Comparison of ENCODE assay signal across 11 mouse cellular contexts in the genomic region with DNA sequence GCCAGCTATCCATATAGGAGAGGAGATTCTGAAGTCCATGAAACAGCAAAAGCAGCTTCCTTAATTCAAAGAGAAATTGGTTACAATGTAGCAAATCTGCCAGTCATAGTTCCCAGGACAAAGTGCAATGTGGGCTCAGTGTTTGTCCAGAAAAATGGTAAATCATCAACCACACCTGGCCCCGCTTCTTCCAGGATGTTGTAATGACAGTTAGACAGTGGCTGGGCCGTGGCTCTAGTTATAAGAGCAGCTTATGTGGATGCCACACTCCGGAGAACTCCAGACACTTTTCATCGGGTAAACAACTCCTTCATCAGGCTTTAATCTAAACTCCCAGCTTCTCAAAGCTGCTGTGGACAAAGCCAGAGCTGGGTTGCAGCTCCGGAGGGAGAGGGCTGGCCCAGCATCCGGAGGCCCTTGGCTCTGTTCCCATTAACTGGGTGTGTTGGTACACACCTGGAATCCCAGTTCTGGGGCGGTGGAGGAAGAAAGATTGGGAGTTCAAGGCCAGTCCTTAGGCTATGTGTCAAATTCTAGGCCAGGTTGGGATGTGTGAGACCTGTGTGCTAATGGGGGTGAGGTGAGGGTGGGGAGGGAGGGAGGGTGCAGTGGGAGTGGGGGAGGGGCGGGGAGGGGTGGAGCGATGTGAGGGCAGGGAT.
DNase-seq lines count a peak whose midpoint lies in the region; ATAC-seq and TF ChIP-seq lines count a peak whose summit lies in the region.
"Had no signal": no experiment of that assay in that cellular context is flagged by ENCODE, and none has a peak within 500 bp of the region (broad histone marks: within the 10 kb centered on the region; RNA-seq: fewer than 3 reads in every experiment).

No protein-coding gene starts in this region.

- no peaks in the 10 kb centered on the region for H3K27me3 ChIP-seq in intestine, embryonic 14.5 days (replicated peaks; ENCODE audit: control insufficient read depth, insufficient read depth, low read length)
- no peaks in the 10 kb centered on the region for H3K27me3 ChIP-seq in kidney, postnatal 0 days (ENCODE audit: insufficient read depth, low read length)
- H3K27me3 ChIP-seq in liver, embryonic 13.5 days, result no peaks in the 10 kb centered on the region
- no peaks in the 10 kb centered on the region for H3K27me3 ChIP-seq in hindbrain, embryonic 16.5 days (replicated peaks; ENCODE audit: control insufficient read depth, insufficient read depth, low read length)
- H3K27me3 ChIP-seq in cerebellum, adult 2 months (ENCODE audit: control insufficient read depth, insufficient read depth, low read length), result no peaks in the 10 kb centered on the region; the same call in 1 of the 2 replicates
- H3K27me3 ChIP-seq: heart, embryonic 15.5 days had no signal

- no peak overlapping the region for H3K9ac ChIP-seq in intestine, embryonic 14.5 days (ENCODE audit: low read length)
- no peak overlapping the region for H3K9ac ChIP-seq in kidney, postnatal 0 days (ENCODE audit: low read depth, low read length)
- no peak overlapping the region for H3K9ac ChIP-seq in liver, embryonic 13.5 days
- H3K9ac ChIP-seq in hindbrain, embryonic 16.5 days (ENCODE audit: low read depth, low read length), result no peak overlapping the region
- H3K9ac ChIP-seq: heart, embryonic 15.5 days had no signal

- 9% methylated on average over 9 of the region's 9 CpGs for WGBS in intestine, embryonic 14.5 days
- 44% methylated on average over 9 of the region's 9 CpGs for WGBS in kidney, postnatal 0 days
- 44% methylated on average over 8 of the region's 9 CpGs for WGBS in liver, embryonic 13.5 days (ENCODE audit: insufficient replicate concordance)
- 71% methylated on average over 8 of the region's 9 CpGs for WGBS in hindbrain, embryonic 16.5 days
- 70% methylated on average over 9 of the region's 9 CpGs for WGBS in cerebellum, adult 2 months

- H3K27ac ChIP-seq in intestine, embryonic 14.5 days (ENCODE audit: low read depth), result peak overlapping the region; percentile 58
- H3K27ac ChIP-seq in kidney, postnatal 0 days, result peak overlapping the region; percentile 68
- peak overlapping the region; percentile 55; the same call in 1 of the 2 replicates for H3K27ac ChIP-seq in liver, embryonic 13.5 days
- H3K27ac ChIP-seq in hindbrain, embryonic 16.5 days (ENCODE audit: low read depth, low read length), result no peak overlapping the region
- H3K27ac ChIP-seq in cerebellum, adult 2 months (ENCODE audit: insufficient read depth, low read length), result no peak overlapping the region
- H3K27ac ChIP-seq: heart, embryonic 15.5 days had no signal

- H3K4me3 ChIP-seq in intestine, embryonic 14.5 days (ENCODE audit: low read depth, low read length), result no peak overlapping the region
- no peak overlapping the region for H3K4me3 ChIP-seq in kidney, postnatal 0 days (replicated peaks; ENCODE audit: low read depth, low read length)
- H3K4me3 ChIP-seq in liver, embryonic 13.5 days (replicated peaks), result no peak overlapping the region
- H3K4me3 ChIP-seq in hindbrain, embryonic 16.5 days (ENCODE audit: low read length), result no peak overlapping the region
- no peak overlapping the region for H3K4me3 ChIP-seq in cerebellum, adult 2 months (replicated peaks; ENCODE audit: insufficient read depth, low read depth, low read length)
- H3K4me3 ChIP-seq: heart, embryonic 15.5 days had no signal

- TF ChIP-seq POLR2A in cerebellum, adult 2 months (IDR thresholded peaks at IDR 0.05; ENCODE audit: borderline replicate concordance, insufficient read depth, low read length), result no peak

- no peak for TF ChIP-seq CTCF in kidney, postnatal 0 days (IDR thresholded peaks at IDR 0.05; ENCODE audit: low read depth)
- no peak for TF ChIP-seq CTCF in cerebellum, adult 2 months (IDR thresholded peaks at IDR 0.05; ENCODE audit: borderline replicate concordance, insufficient read depth, low read depth, low read length)

- no peaks in the 10 kb centered on the region for H3K9me3 ChIP-seq in intestine, embryonic 14.5 days (ENCODE audit: control insufficient read depth, low read length)
- no peaks in the 10 kb centered on the region for H3K9me3 ChIP-seq in kidney, postnatal 0 days (replicated peaks; ENCODE audit: low read length)
- no peaks in the 10 kb centered on the region for H3K9me3 ChIP-seq in liver, embryonic 13.5 days (replicated peaks)
- H3K9me3 ChIP-seq in hindbrain, embryonic 16.5 days (ENCODE audit: control insufficient read depth, low read length), result no peaks in the 10 kb centered on the region
- H3K9me3 ChIP-seq: heart, embryonic 15.5 days had no signal

- intact Hi-C loops in heart, postnatal 14 days (cut with DNase I), result no loop called here
- intact Hi-C loops in heart, postnatal 25 days (cut with DNase I), result no loop called here

- H3K4me2 ChIP-seq in intestine, embryonic 14.5 days (ENCODE audit: low read length), result 0 out of 2 replicates have a peak overlapping the region, but pooled peaks have one; percentile 14
- no peak overlapping the region for H3K4me2 ChIP-seq in kidney, postnatal 0 days (ENCODE audit: low read length)
- no peak overlapping the region for H3K4me2 ChIP-seq in liver, embryonic 13.5 days
- no peak overlapping the region for H3K4me2 ChIP-seq in hindbrain, embryonic 16.5 days (ENCODE audit: low read length)
- H3K4me2 ChIP-seq: heart, embryonic 15.5 days had no signal

- H3K4me1 ChIP-seq in intestine, embryonic 14.5 days (replicated peaks; ENCODE audit: control insufficient read depth, insufficient read depth, low read length), result peaks cover 18% of the 10 kb centered on the region
- peaks cover 4% of the 10 kb centered on the region; the same call in 1 of the 2 replicates for H3K4me1 ChIP-seq in kidney, postnatal 0 days (replicated peaks; ENCODE audit: insufficient read depth, low read length)
- H3K4me1 ChIP-seq in liver, embryonic 13.5 days (replicated peaks), result 0 out of 2 replicates have a peak, but pooled peaks cover 4% of the 10 kb centered on the region
- peaks cover 3% of the 10 kb centered on the region; the same call in 1 of the 2 replicates for H3K4me1 ChIP-seq in hindbrain, embryonic 16.5 days (ENCODE audit: control insufficient read depth, insufficient read depth, low read depth, low read length)
- H3K4me1 ChIP-seq in cerebellum, adult 2 months (ENCODE audit: control insufficient read depth, insufficient read depth, low read length), result no peaks in the 10 kb centered on the region

- H3K36me3 ChIP-seq in intestine, embryonic 14.5 days (ENCODE audit: control insufficient read depth, insufficient read depth, low read length), result no peaks in the 10 kb centered on the region
- no peaks in the 10 kb centered on the region for H3K36me3 ChIP-seq in kidney, postnatal 0 days (ENCODE audit: insufficient read depth, low read length)
- H3K36me3 ChIP-seq in liver, embryonic 13.5 days, result no peaks in the 10 kb centered on the region
- no peaks in the 10 kb centered on the region for H3K36me3 ChIP-seq in hindbrain, embryonic 16.5 days (ENCODE audit: control insufficient read depth, insufficient read depth, low read length)
- H3K36me3 ChIP-seq: heart, embryonic 15.5 days had no signal

- DNase-seq in heart, postnatal 14 days, result peak; percentile 3 to 7
- DNase-seq in heart, postnatal 25 days (ENCODE audit: low spot score), result no peak
- DNase-seq in intestine, embryonic 14.5 days (ENCODE audit: low spot score), result peak; percentile 84
- DNase-seq in kidney, postnatal 0 days (ENCODE audit: low spot score), result peak; percentile 33
- no peak for DNase-seq in liver, embryonic 13.5 days
- DNase-seq in cerebellum, adult 2 months, result no peak
- DNase-seq: thymus, adult 18-20 months had no signal

- ATAC-seq in intestine, embryonic 14.5 days (replicated peaks; ENCODE audit: low FRiP score, low TSS enrichment, low read depth), result peak; percentile 90
- peak; percentile 83 for ATAC-seq in kidney, postnatal 0 days (replicated peaks; ENCODE audit: low FRiP score, low read depth)
- peak; percentile 78 for ATAC-seq in liver, embryonic 13.5 days (ENCODE audit: low read depth)
- no peak for ATAC-seq in inflammation-experienced regulatory T-cells, adult 6 months
- ATAC-seq in hindbrain, embryonic 16.5 days, result no peak; the same call in 1 of the 2 replicates
- ATAC-seq: CD4-positive, CD25-positive, alpha-beta regulatory T cell, adult 4 months had no signal

Comparison
In these comparisons a context has a peak if more than half of its experiments do, and no peak if none do; other contexts are left out.
1. DNase-seq: peak in heart, postnatal 14 days (2 of 2), intestine, embryonic 14.5 days (single experiment) and kidney, postnatal 0 days (single experiment); none in heart, postnatal 25 days (single experiment), liver, embryonic 13.5 days (single experiment) and cerebellum, adult 2 months (0 of 2).
2. ATAC-seq: peak in intestine, embryonic 14.5 days (single experiment), kidney, postnatal 0 days (single experiment) and liver, embryonic 13.5 days (single experiment); none in inflammation-experienced regulatory T-cells, adult 6 months (single experiment) and hindbrain, embryonic 16.5 days (single experiment).
3. H3K27ac ChIP-seq: peak in intestine, embryonic 14.5 days (single experiment), kidney, postnatal 0 days (single experiment) and liver, embryonic 13.5 days (single experiment); none in hindbrain, embryonic 16.5 days (single experiment) and cerebellum, adult 2 months (single experiment).